Mouse (Mus musculus): ENCODE results near the gene Gm11634. TPM values are rescaled to one million over a fixed set of nuclear protein-coding genes. Genes with fewer than 3 reads are reported as not detected.
"Not testable (repeated sequence)": the region's sequence is repeated elsewhere in the genome, so short reads cannot be mapped to it uniquely, and the experiment has no call there.

Gm11634 gene
- not detected in 2 replicates for polyA plus RNA-seq (2014; fragmentation: Nextera tagmentation; extraction: Ambion mirVana)

GRCm38 (mm10) chr11:101599156-101599555 is at the start of gene Gm11634:
Gene Gm11634, minus strand, starts transcription at chr11:101599256.
- DNase-seq (ENCODE audit: low spot score): no peak
- Histone ChIP-seq H3K4me2 (ENCODE audit: low read length) (no peak within 1 kb of the TSS), H3K27me3 (replicated peaks; ENCODE audit: control insufficient read depth, insufficient read depth, low read length) (no peaks in the 10 kb centered on the region), H3K4me3 (ENCODE audit: low read depth, low read length) (no peak within 1 kb of the TSS), H3K27ac (ENCODE audit: low read depth, low read length) (no peak within 1 kb of the TSS), H3K4me1 (ENCODE audit: control insufficient read depth, insufficient read depth, low read length) (no peaks in the 10 kb centered on the region), H3K9me3 (replicated peaks; ENCODE audit: control insufficient read depth, low read length) (no peaks in the 10 kb centered on the region), H3K36me3 (ENCODE audit: control insufficient read depth, insufficient read depth, low read length) (no peaks in the 10 kb centered on the region), H3K9ac (ENCODE audit: low read length) (no peak within 1 kb of the TSS)
- WGBS: 79% methylated on average over 6 of the region's 6 CpGs
- no peak for ATAC-seq

DNA sequence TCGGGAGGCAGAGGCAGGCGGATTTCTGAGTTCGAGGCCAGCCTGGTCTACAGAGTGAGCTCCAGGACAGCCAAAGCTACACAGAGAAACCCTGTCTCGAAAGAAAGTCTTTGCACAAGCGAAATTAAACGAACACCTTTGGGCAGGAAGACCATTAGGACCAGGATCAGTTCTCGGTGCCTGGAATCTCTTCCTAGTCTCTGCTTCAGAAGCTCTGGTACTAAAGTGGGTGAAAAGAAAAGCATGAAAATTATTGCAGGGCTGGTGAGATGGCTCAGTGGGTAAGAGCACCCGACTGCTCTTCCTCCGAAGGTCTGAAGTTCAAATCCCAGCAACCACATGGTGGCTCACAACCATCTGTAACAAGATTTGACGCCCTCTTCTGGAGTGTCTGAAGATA is 48.0 kb upstream of the Gm11634 start:
- H3K27ac ChIP-seq (ENCODE audit: low read depth, low read length); H3K4me2 ChIP-seq (ENCODE audit: low read length); H3K4me1 ChIP-seq (ENCODE audit: control insufficient read depth, insufficient read depth, low read length); H3K9ac ChIP-seq (ENCODE audit: low read length); ATAC-seq; H3K9me3 ChIP-seq (replicated peaks; ENCODE audit: control insufficient read depth, low read length); H3K36me3 ChIP-seq (ENCODE audit: control insufficient read depth, insufficient read depth, low read length); DNase-seq (ENCODE audit: low spot score); H3K27me3 ChIP-seq (replicated peaks; ENCODE audit: control insufficient read depth, insufficient read depth, low read length); H3K4me3 ChIP-seq (ENCODE audit: low read depth, low read length): not testable (repeated sequence)
- 90% methylated on average over 10 of the region's 10 CpGs for WGBS

DNA sequence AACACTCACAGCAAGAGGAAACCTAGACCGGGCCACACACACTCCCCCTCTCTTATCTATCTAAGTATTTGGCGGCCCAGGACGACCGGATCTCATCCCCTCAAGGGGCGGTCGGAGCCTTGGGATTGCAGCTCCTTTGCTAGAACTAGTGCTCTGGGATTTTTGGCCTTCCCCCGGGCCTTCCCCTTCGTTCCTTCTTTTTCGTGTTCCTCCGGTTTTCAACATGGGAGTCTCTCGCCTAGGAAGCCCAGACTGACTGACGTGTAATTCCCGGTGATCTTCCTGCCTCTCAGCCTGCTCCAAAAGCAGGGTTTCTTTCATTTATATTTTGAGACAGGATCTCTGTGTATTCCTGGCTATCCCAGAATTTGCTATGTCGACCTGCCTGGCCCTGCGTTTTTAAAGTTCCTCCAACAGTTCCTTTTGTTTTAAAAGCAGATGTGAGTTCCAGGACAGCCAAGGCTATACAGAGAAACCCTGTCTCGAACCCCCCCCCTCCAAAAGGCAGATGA is 47.3 kb upstream of the Gm11634 start:
- not testable (repeated sequence) for H3K36me3 ChIP-seq (ENCODE audit: control insufficient read depth, insufficient read depth, low read length); ATAC-seq; H3K9me3 ChIP-seq (replicated peaks; ENCODE audit: control insufficient read depth, low read length); DNase-seq (ENCODE audit: low spot score); H3K27me3 ChIP-seq (replicated peaks; ENCODE audit: control insufficient read depth, insufficient read depth, low read length); H3K4me1 ChIP-seq (ENCODE audit: control insufficient read depth, insufficient read depth, low read length)
- H3K4me2 ChIP-seq (ENCODE audit: low read length): peak overlapping the region; percentile 42
- H3K9ac ChIP-seq (ENCODE audit: low read length): peak overlapping the region; percentile 62
- peak overlapping the region; percentile 16; the same call in 1 of the 2 replicates for H3K4me3 ChIP-seq (ENCODE audit: low read depth, low read length)
- WGBS: 14% methylated on average over 13 of the region's 16 CpGs
- peak overlapping the region; percentile 92 for H3K27ac ChIP-seq (ENCODE audit: low read depth, low read length)

DNA sequence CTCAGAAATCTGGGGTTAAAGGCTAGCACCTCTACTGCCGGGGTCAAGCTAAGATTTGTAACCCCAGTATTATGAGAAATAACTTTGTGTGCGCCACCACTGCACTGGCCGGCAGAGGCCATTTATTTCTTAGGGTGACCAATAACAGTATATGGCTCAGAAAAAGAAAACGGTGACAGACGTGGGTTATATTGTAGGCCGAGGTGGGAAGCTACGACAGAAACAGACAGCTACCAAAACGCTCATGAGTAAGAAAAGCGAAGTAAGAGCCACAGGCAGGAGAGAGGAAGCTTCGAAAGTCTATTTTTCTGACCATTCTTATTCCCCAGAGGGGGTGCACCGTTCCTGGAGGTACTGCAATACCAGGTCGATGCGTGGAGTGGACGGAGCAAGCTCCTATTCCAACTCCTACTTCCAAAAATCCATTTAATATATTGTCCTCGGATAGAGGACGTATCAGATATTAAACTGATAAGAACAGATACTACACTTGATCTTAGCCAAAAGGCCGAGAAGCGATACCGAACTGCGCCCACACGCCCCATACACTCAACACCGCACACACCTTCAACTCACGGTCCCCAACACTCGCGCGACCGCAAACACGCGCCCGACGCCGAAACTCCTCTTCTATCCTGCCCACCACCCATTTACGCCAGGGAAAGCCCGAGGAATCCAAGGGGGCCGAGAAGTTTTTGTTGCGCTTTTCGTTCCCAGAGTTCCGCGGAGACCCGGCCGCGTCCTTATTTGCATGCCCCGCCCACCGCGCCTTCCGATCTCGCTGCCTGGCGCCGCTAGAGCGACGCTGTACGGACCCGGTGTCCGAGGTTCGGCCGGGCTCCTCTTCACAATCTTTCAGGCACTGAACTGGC is 46.6 kb upstream of the Gm11634 start:
- peak; percentile 85 for DNase-seq (ENCODE audit: low spot score)
- not testable (repeated sequence) for H3K9me3 ChIP-seq (replicated peaks; ENCODE audit: control insufficient read depth, low read length); H3K4me1 ChIP-seq (ENCODE audit: control insufficient read depth, insufficient read depth, low read length); H3K36me3 ChIP-seq (ENCODE audit: control insufficient read depth, insufficient read depth, low read length); H3K27me3 ChIP-seq (replicated peaks; ENCODE audit: control insufficient read depth, insufficient read depth, low read length)
- peak; percentile 77 for ATAC-seq
- WGBS: under 1% methylated on average over 41 of the region's 56 CpGs
- H3K4me2 ChIP-seq (ENCODE audit: low read length): peak overlapping the region; percentile 42
- peak overlapping the region; percentile 62 for H3K9ac ChIP-seq (ENCODE audit: low read length)
- H3K4me3 ChIP-seq (ENCODE audit: low read depth, low read length): peak overlapping the region; percentile 16; the same call in 1 of the 2 replicates
- H3K27ac ChIP-seq (ENCODE audit: low read depth, low read length): peak overlapping the region; percentile 92

DNA sequence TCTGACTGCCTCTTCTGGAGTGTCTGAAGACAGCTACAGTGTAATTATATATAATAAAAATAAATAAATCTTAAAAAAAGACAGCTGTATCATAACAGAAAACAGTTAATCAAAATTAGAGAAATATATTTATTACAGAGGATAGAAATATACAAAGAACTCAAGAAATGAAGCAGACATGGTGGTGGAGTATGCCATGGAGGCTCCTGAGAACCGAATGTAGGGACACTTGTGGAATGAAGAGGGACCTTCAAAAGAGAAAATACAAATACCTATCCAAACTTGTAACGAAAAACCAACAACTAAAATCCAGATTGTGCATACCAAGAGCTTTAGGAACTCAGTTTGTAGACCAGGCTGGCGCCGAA is 46.0 kb upstream of the Gm11634 start:
- not testable (repeated sequence) for DNase-seq (ENCODE audit: low spot score); H3K4me3 ChIP-seq (ENCODE audit: low read depth, low read length); H3K27me3 ChIP-seq (replicated peaks; ENCODE audit: control insufficient read depth, insufficient read depth, low read length); H3K9ac ChIP-seq (ENCODE audit: low read length); H3K36me3 ChIP-seq (ENCODE audit: control insufficient read depth, insufficient read depth, low read length); H3K4me1 ChIP-seq (ENCODE audit: control insufficient read depth, insufficient read depth, low read length); H3K4me2 ChIP-seq (ENCODE audit: low read length); H3K9me3 ChIP-seq (replicated peaks; ENCODE audit: control insufficient read depth, low read length); ATAC-seq
- 0 out of 2 replicates have a peak overlapping the region, but pooled peaks have one; percentile 39 for H3K27ac ChIP-seq (ENCODE audit: low read depth, low read length)
- 3% methylated on average over 4 of the region's 4 CpGs for WGBS

DNA sequence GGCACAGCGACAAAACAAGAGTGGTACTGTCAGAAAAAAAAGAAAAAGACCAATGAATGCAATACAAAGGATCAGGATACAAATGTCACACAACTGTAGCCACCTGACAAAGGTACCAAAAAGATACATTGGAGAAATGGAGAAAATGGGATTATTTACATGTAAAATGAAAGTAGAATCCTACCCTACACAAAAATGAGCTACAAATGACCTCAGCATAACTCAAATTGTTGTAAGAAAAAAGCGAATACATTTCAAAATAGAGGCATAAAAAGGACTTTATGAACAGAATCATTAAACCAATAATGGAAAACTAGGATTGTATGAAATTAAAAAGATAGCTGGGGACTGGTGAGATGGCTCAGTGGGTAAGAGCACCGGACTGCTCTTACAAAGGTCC is 45.5 kb upstream of the Gm11634 start:
- Histone ChIP-seq H3K9me3 (replicated peaks; ENCODE audit: control insufficient read depth, low read length) (no peaks in the 10 kb centered on the region), H3K27ac (ENCODE audit: low read depth, low read length) (no peak overlapping the region), H3K4me2 (ENCODE audit: low read length) (no peak overlapping the region), H3K4me3 (ENCODE audit: low read depth, low read length) (no peak overlapping the region), H3K4me1 (ENCODE audit: control insufficient read depth, insufficient read depth, low read length) (no peaks in the 10 kb centered on the region), H3K9ac (ENCODE audit: low read length) (no peak overlapping the region), H3K36me3 (ENCODE audit: control insufficient read depth, insufficient read depth, low read length) (no peaks in the 10 kb centered on the region), H3K27me3 (replicated peaks; ENCODE audit: control insufficient read depth, insufficient read depth, low read length) (no peaks in the 10 kb centered on the region)
- ATAC-seq (no peak), DNase-seq (ENCODE audit: low spot score) (no peak)
- WGBS: 64% methylated on average over 3 of the region's 3 CpGs

- ATAC-seq (no peak), DNase-seq (ENCODE audit: low spot score) (no peak)
- Histone ChIP-seq H3K27me3 (replicated peaks; ENCODE audit: control insufficient read depth, insufficient read depth, low read length) (no peaks in the 10 kb centered on the region), H3K27ac (ENCODE audit: low read depth, low read length) (no peak overlapping the region), H3K9me3 (replicated peaks; ENCODE audit: control insufficient read depth, low read length) (no peaks in the 10 kb centered on the region), H3K4me1 (ENCODE audit: control insufficient read depth, insufficient read depth, low read length) (no peaks in the 10 kb centered on the region), H3K36me3 (ENCODE audit: control insufficient read depth, insufficient read depth, low read length) (no peaks in the 10 kb centered on the region), H3K4me3 (ENCODE audit: low read depth, low read length) (no peak overlapping the region), H3K4me2 (ENCODE audit: low read length) (no peak overlapping the region), H3K9ac (ENCODE audit: low read length) (no peak overlapping the region)
- 37% methylated on average over 5 of the region's 5 CpGs for WGBS
Measured at GRCm38 (mm10) chr11:101642931-101643330, 43.9 kb upstream of the Gm11634 start.

- not testable (repeated sequence) for H3K4me3 ChIP-seq (ENCODE audit: low read depth, low read length)
- WGBS: 5% methylated on average over 13 of the region's 26 CpGs
Measured at GRCm38 (mm10) chr11:101641710-101642642, 42.9 kb upstream of the Gm11634 start.

More at GRCm38 (mm10) chr11:101641710-101642642, 42.9 kb upstream of the Gm11634 start:
- ATAC-seq (peak; percentile 80), DNase-seq (ENCODE audit: low spot score) (peak; percentile 74)
- H3K9me3 ChIP-seq (replicated peaks; ENCODE audit: control insufficient read depth, low read length); H3K4me1 ChIP-seq (ENCODE audit: control insufficient read depth, insufficient read depth, low read length); H3K27me3 ChIP-seq (replicated peaks; ENCODE audit: control insufficient read depth, insufficient read depth, low read length); H3K36me3 ChIP-seq (ENCODE audit: control insufficient read depth, insufficient read depth, low read length): not testable (repeated sequence)
- H3K27ac ChIP-seq (ENCODE audit: low read depth, low read length): peak overlapping the region; percentile 75; the same call in 1 of the 2 replicates
- H3K4me2 ChIP-seq (ENCODE audit: low read length): peak overlapping the region; percentile 47
- H3K9ac ChIP-seq (ENCODE audit: low read length): peak overlapping the region; percentile 61; the same call in 1 of the 2 replicates
